Mouse (Mus musculus) stomach, postnatal 0 days (tissue): ENCODE measurements around the gene Arhgef3. TPM values are rescaled to one million over a fixed set of nuclear protein-coding genes. Genes with fewer than 3 reads are reported as not detected.
"Not testable (repeated sequence)": the region's sequence is repeated elsewhere in the genome, so short reads cannot be mapped to it uniquely, and the experiment has no call there.

Source experiments
- ATAC-seq: fragments of 200-750 bp; cut with Nextera tagmentation; 2 replicates; pipeline ENCODE4 v1.8.0; 2017; ENCODE audit not compliant: low FRiP score, low TSS enrichment
- DNase-seq: peaks from one replicate; pipeline ENCODE4 v3.0.0-alpha.2; 2016; ENCODE audit warnings: low spot score
- H3K27ac ChIP-seq: fragments of 300-500 bp; sonication (generic); replicated peaks from 2 replicates; pipeline ENCODE4 v1.5.1; 2014; ENCODE audit warnings: mild to moderate bottlenecking, control low read depth
- H3K27me3 ChIP-seq: fragments of 300-500 bp; sonication (generic); 2 replicates; pipeline ENCODE4 v1.6.1; 2014; ENCODE audit warnings: low read length; ENCODE audit not compliant: control insufficient read depth, insufficient read depth
- H3K36me3 ChIP-seq: fragments of 300-500 bp; sonication (generic); 2 replicates; pipeline ENCODE4 v1.6.1; 2014; ENCODE audit warnings: low read length, mixed read lengths; ENCODE audit not compliant: control insufficient read depth, insufficient read depth
- H3K4me1 ChIP-seq: fragments of 300-500 bp; sonication (generic); replicated peaks from 2 replicates; pipeline ENCODE4 v1.6.1; 2014; ENCODE audit warnings: antibody characterized with exemption; ENCODE audit not compliant: control insufficient read depth, insufficient read depth
- H3K4me2 ChIP-seq: fragments of 300-500 bp; sonication (generic); replicated peaks from 2 replicates; pipeline ENCODE4 v1.6.1; 2014; ENCODE audit warnings: low read depth, mild to moderate bottlenecking, control low read depth, moderate library complexity
- H3K4me3 ChIP-seq: fragments of 300-500 bp; sonication (generic); 2 replicates; pipeline ENCODE4 v1.5.1; 2014; ENCODE audit warnings: low read depth, low read length, control low read depth
- H3K9ac ChIP-seq: fragments of 300-500 bp; sonication (generic); 2 replicates; pipeline ENCODE4 v1.6.1; 2014; ENCODE audit warnings: mild to moderate bottlenecking, low read length, control low read depth, mixed read lengths
- H3K9me3 ChIP-seq: fragments of 300-500 bp; sonication (generic); 2 replicates; pipeline ENCODE4 v1.6.1; 2016; ENCODE audit warnings: low read length; ENCODE audit not compliant: control insufficient read depth
- CTCF ChIP-seq: IDR thresholded peaks from 2 replicates; pipeline ENCODE4 v1.5.1; 2016; ENCODE audit warnings: antibody characterized with exemption, low read depth, mild to moderate bottlenecking, moderate library complexity
- EP300 ChIP-seq: optimal IDR thresholded peaks from 2 replicates; pipeline ENCODE3; 2016; ENCODE audit warnings: antibody characterized with exemption
- WGBS: fragments of 180-500 bp; shearing (Covaris S2); extraction: QIAGEN DNeasy Blood & Tissue Kit; methylation state at CpG from one replicate; pipeline ENCODE4 v1.1.7; 2014; 5-methylcytosine and 5-hydroxymethylcytosine counted together
- polyA plus RNA-seq: library from polyadenylated mRNA; unstranded; fragments of >200 nt; fragmentation: Nextera tagmentation; extraction: Ambion mirVana; gene quantifications from 2 replicates; pipeline ENCODE4 v1.2.1, GENCODE M21; 2015

Gene Arhgef3
- polyA plus RNA-seq, 1 experiment from 2014 or later: 13.1 TPM

GRCm38 (mm10) chr14:27200743-27201576 lies 86.3 kb downstream of the Arhgef3 start:
- Histone ChIP-seq H3K4me2 (no peak overlapping the region), H3K27me3 (no peaks in the 10 kb centered on the region), H3K27ac (no peak overlapping the region), H3K9ac (no peak overlapping the region), H3K4me3 (no peak overlapping the region), H3K4me1 (no peaks in the 10 kb centered on the region), H3K9me3 (no peaks in the 10 kb centered on the region), H3K36me3 (no peaks in the 10 kb centered on the region)
- DNase-seq: no peak
- no peak for ATAC-seq
- no peak for TF ChIP-seq EP300
- no peak for TF ChIP-seq CTCF
- WGBS: 56% methylated on average over 12 of the region's 12 CpGs

DNA sequence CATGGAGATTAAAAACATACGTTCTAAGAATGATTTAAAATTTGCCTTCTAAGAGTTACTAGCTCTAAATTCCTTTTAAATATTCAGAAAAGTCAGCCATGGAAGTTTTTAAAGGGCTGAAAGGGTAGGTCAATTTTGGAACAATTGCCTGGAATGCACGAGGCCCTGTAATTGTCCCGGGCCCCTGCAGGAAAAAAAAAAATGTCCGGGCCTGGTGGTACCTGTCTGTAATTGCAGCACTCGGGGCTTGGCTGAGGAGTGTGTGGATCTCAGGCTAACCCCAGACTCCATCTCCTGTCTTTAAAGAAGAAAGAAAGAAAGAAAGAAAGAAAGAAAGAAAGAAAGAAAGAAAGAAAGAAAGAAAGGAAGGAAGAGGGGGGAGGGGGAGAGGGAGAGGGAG lies 87.1 kb downstream of the Arhgef3 start:
- no peak overlapping the region for H3K4me3 ChIP-seq
- no peak overlapping the region for H3K4me2 ChIP-seq
- H3K9me3 ChIP-seq: no peaks in the 10 kb centered on the region
- TF ChIP-seq EP300 (no peak), CTCF (peak; percentile 16; the same call in 1 of the 2 replicates)
- DNase-seq (no peak), ATAC-seq (no peak)
- 44% methylated on average over 5 of the region's 5 CpGs for WGBS
- no peak overlapping the region for H3K9ac ChIP-seq
- no peaks in the 10 kb centered on the region for H3K27me3 ChIP-seq
- no peaks in the 10 kb centered on the region for H3K36me3 ChIP-seq
- H3K27ac ChIP-seq: no peak overlapping the region
- no peaks in the 10 kb centered on the region for H3K4me1 ChIP-seq

GRCm38 (mm10) chr14:27204704-27205103 lies 90.0 kb downstream of the Arhgef3 start:
- no peak for TF ChIP-seq EP300
- no peak for TF ChIP-seq CTCF
- ATAC-seq: no peak
- no peaks in the 10 kb centered on the region for H3K9me3 ChIP-seq
- DNase-seq: no peak
- H3K4me1 ChIP-seq: no peaks in the 10 kb centered on the region
- no peak overlapping the region for H3K27ac ChIP-seq
- H3K4me3 ChIP-seq: no peak overlapping the region
- no peak overlapping the region for H3K9ac ChIP-seq
- no peaks in the 10 kb centered on the region for H3K27me3 ChIP-seq
- H3K36me3 ChIP-seq: no peaks in the 10 kb centered on the region
- H3K4me2 ChIP-seq: no peak overlapping the region
- WGBS: 88% methylated on average over 2 of the region's 2 CpGs

DNA sequence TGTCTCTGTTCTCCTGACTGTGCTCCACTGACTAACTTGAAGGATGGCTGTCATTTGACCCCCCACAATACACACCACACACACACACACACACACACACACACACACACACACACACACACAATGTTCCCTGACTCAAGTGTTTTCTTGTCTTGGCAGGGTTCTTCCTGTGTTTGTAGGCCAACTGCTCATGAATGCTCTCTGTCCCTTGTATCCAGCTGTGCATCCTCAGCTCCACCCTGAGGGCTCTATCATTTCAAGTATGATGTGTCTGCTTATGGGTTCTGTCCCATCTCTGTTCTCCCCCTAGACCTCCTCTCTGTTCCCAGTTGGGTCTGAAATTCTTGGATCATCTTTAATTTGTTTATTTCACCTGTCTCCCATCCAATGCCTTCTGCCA lies 91.7 kb downstream of the Arhgef3 start:
- no peaks in the 10 kb centered on the region for H3K36me3 ChIP-seq
- no peaks in the 10 kb centered on the region for H3K27me3 ChIP-seq
- no peaks in the 10 kb centered on the region for H3K4me1 ChIP-seq
- no peaks in the 10 kb centered on the region for H3K9me3 ChIP-seq
- DNase-seq: no peak
- TF ChIP-seq CTCF: no peak
- no peak for TF ChIP-seq EP300
- H3K9ac ChIP-seq: no peak overlapping the region
- no peak overlapping the region for H3K4me3 ChIP-seq
- H3K4me2 ChIP-seq: no peak overlapping the region
- no peak overlapping the region for H3K27ac ChIP-seq
- ATAC-seq: no peak

- DNase-seq (no peak), ATAC-seq (no peak)
- Histone ChIP-seq H3K27me3 (no peaks in the 10 kb centered on the region), H3K4me2 (no peak overlapping the region), H3K4me3 (no peak overlapping the region), H3K36me3 (no peaks in the 10 kb centered on the region), H3K27ac (no peak overlapping the region), H3K4me1 (no peaks in the 10 kb centered on the region), H3K9me3 (no peaks in the 10 kb centered on the region), H3K9ac (no peak overlapping the region)
- TF ChIP-seq EP300 (no peak), CTCF (no peak)
- 94% methylated on average over 4 of the region's 4 CpGs for WGBS
Observed at GRCm38 (mm10) chr14:27209542-27209941, 94.8 kb downstream of the Arhgef3 start.

DNA sequence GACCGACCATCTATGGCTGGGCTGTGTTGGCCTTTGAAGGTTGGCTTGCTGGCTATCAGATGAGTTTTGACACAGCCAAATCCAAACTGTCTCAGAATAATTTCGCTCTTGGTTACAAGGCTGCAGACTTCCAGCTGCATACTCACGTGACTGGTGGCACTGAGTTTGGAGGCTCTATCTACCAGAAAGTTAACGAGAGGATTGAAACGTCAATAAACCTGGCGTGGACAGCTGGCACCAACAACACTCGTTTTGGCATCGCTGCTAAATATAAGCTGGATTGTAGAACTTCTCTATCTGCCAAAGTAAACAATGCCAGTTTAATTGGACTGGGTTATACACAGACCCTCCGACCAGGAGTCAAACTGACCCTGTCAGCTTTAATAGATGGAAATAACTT lies 96.1 kb downstream of the Arhgef3 start:
- not testable (repeated sequence) for H3K36me3 ChIP-seq, DNase-seq, H3K27ac ChIP-seq, H3K4me1 ChIP-seq, H3K4me2 ChIP-seq, ATAC-seq, H3K9me3 ChIP-seq, H3K27me3 ChIP-seq, H3K4me3 ChIP-seq, H3K9ac ChIP-seq
- 58% methylated on average over 9 of the region's 9 CpGs for WGBS
